Mouse (Mus musculus): ENCODE results near the gene Fam25c. TPM values are rescaled to one million over a fixed set of nuclear protein-coding genes. Genes with fewer than 3 reads are reported as not detected.

Fam25c gene
- polyA plus RNA-seq, 1 experiment from 2014 or later, result not detected

- no peak overlapping the region for H3K27ac ChIP-seq (ENCODE audit: low read depth, low read length)
- no peak overlapping the region for H3K4me2 ChIP-seq (ENCODE audit: low read length)
- H3K4me1 ChIP-seq (ENCODE audit: control insufficient read depth, insufficient read depth, low read depth, low read length), result peaks cover 9% of the 10 kb centered on the region
- no peak overlapping the region for H3K4me3 ChIP-seq (ENCODE audit: low read length)
- ATAC-seq, result no peak
- H3K9me3 ChIP-seq (ENCODE audit: control insufficient read depth, low read length), result no peaks in the 10 kb centered on the region
- no peaks in the 10 kb centered on the region for H3K36me3 ChIP-seq (ENCODE audit: control insufficient read depth, insufficient read depth, low read length)
- no peak overlapping the region for H3K9ac ChIP-seq (ENCODE audit: low read depth, low read length)
- H3K27me3 ChIP-seq (replicated peaks; ENCODE audit: control insufficient read depth, insufficient read depth, low read length), result no peaks in the 10 kb centered on the region
- 47% methylated on average over 5 of the region's 5 CpGs for WGBS
Measured at GRCm38 (mm10) chr14:34359676-34360244, 4.5 kb upstream of the Fam25c start.

GRCm38 (mm10) chr14:34357671-34358455 lies 2.6 kb upstream of the Fam25c start:
- 80% methylated on average over 7 of the region's 7 CpGs for WGBS
- Histone ChIP-seq H3K4me1 (ENCODE audit: control insufficient read depth, insufficient read depth, low read depth, low read length) (no peaks in the 10 kb centered on the region), H3K9me3 (ENCODE audit: control insufficient read depth, low read length) (no peaks in the 10 kb centered on the region)

GRCm38 (mm10) chr14:34354456-34354855 lies 777 bp downstream of the Fam25c start:
- Histone ChIP-seq H3K27me3 (replicated peaks; ENCODE audit: control insufficient read depth, insufficient read depth, low read length) (no peaks in the 10 kb centered on the region), H3K4me3 (ENCODE audit: low read length) (no peak overlapping the region), H3K4me2 (ENCODE audit: low read length) (no peak overlapping the region), H3K4me1 (ENCODE audit: control insufficient read depth, insufficient read depth, low read depth, low read length) (no peaks in the 10 kb centered on the region), H3K27ac (ENCODE audit: low read depth, low read length) (no peak overlapping the region), H3K36me3 (ENCODE audit: control insufficient read depth, insufficient read depth, low read length) (no peaks in the 10 kb centered on the region), H3K9me3 (ENCODE audit: control insufficient read depth, low read length) (no peaks in the 10 kb centered on the region), H3K9ac (ENCODE audit: low read depth, low read length) (no peak overlapping the region)
- no peak for ATAC-seq
- WGBS, result 93% methylated on average over 4 of the region's 4 CpGs

More at GRCm38 (mm10) chr14:34357671-34358455, 2.6 kb upstream of the Fam25c start:
- no peaks in the 10 kb centered on the region for H3K27me3 ChIP-seq (replicated peaks; ENCODE audit: control insufficient read depth, insufficient read depth, low read length)
- no peak overlapping the region for H3K4me2 ChIP-seq (ENCODE audit: low read length)
- ATAC-seq, result no peak
- H3K27ac ChIP-seq (ENCODE audit: low read depth, low read length), result no peak overlapping the region
- no peak overlapping the region for H3K9ac ChIP-seq (ENCODE audit: low read depth, low read length)
- H3K36me3 ChIP-seq (ENCODE audit: control insufficient read depth, insufficient read depth, low read length), result no peaks in the 10 kb centered on the region
- H3K4me3 ChIP-seq (ENCODE audit: low read length), result no peak overlapping the region

- Histone ChIP-seq H3K36me3 (ENCODE audit: control insufficient read depth, insufficient read depth, low read length) (no peaks in the 10 kb centered on the region), H3K27ac (ENCODE audit: low read depth, low read length) (no peak overlapping the region), H3K4me2 (ENCODE audit: low read length) (no peak overlapping the region), H3K4me1 (ENCODE audit: control insufficient read depth, insufficient read depth, low read depth, low read length) (no peaks in the 10 kb centered on the region), H3K9me3 (ENCODE audit: control insufficient read depth, low read length) (no peaks in the 10 kb centered on the region), H3K9ac (ENCODE audit: low read depth, low read length) (no peak overlapping the region), H3K27me3 (replicated peaks; ENCODE audit: control insufficient read depth, insufficient read depth, low read length) (no peaks in the 10 kb centered on the region), H3K4me3 (ENCODE audit: low read length) (no peak overlapping the region)
- 97% methylated on average over 3 of the region's 3 CpGs for WGBS
- ATAC-seq, result no peak
Measured at GRCm38 (mm10) chr14:34353326-34353725, 1.9 kb downstream of the Fam25c start.

GRCm38 (mm10) chr14:34352523-34352922 lies 2.7 kb downstream of the Fam25c start:
- no peak overlapping the region for H3K27ac ChIP-seq (ENCODE audit: low read depth, low read length)

DNA sequence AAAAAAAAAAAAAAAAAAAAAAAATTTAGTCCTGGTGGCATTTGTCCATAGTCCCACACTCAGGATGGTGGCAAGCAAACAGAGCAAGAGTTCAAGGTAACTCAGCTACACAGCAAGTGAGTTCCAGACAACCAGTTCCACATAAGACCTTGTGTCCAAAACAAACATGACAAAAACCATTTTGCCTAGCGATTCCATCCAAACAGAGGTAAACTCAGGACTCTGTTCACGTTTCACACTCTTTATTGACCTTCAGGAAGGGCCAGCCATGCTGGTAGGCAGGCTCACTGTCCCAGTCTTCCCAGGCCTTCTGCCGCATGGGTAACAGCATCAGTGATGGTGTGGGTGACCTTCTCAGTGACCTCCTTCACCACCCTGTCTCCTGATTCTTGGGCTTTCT lies 3.6 kb downstream of the Fam25c start:
- H3K27me3 ChIP-seq (replicated peaks; ENCODE audit: control insufficient read depth, insufficient read depth, low read length), result no peaks in the 10 kb centered on the region
- no peaks in the 10 kb centered on the region for H3K9me3 ChIP-seq (ENCODE audit: control insufficient read depth, low read length)
- H3K4me1 ChIP-seq (ENCODE audit: control insufficient read depth, insufficient read depth, low read depth, low read length), result no peaks in the 10 kb centered on the region
- no peak overlapping the region for H3K4me2 ChIP-seq (ENCODE audit: low read length)
- no peaks in the 10 kb centered on the region for H3K36me3 ChIP-seq (ENCODE audit: control insufficient read depth, insufficient read depth, low read length)
- H3K4me3 ChIP-seq (ENCODE audit: low read length), result no peak overlapping the region
- H3K27ac ChIP-seq (ENCODE audit: low read depth, low read length), result no peak overlapping the region
- ATAC-seq, result no peak
- H3K9ac ChIP-seq (ENCODE audit: low read depth, low read length), result no peak overlapping the region
- WGBS, result 60% methylated on average over 3 of the region's 3 CpGs

More at GRCm38 (mm10) chr14:34352523-34352922, 2.7 kb downstream of the Fam25c start:
- Histone ChIP-seq H3K4me1 (ENCODE audit: control insufficient read depth, insufficient read depth, low read depth, low read length) (no peaks in the 10 kb centered on the region), H3K9ac (ENCODE audit: low read depth, low read length) (no peak overlapping the region), H3K27me3 (replicated peaks; ENCODE audit: control insufficient read depth, insufficient read depth, low read length) (no peaks in the 10 kb centered on the region), H3K4me2 (ENCODE audit: low read length) (no peak overlapping the region), H3K9me3 (ENCODE audit: control insufficient read depth, low read length) (no peaks in the 10 kb centered on the region), H3K4me3 (ENCODE audit: low read length) (no peak overlapping the region), H3K36me3 (ENCODE audit: control insufficient read depth, insufficient read depth, low read length) (no peaks in the 10 kb centered on the region)
- no peak for ATAC-seq
- WGBS, result 72% methylated on average over 6 of the region's 6 CpGs

GRCm38 (mm10) chr14:34349007-34349406 lies 6.2 kb downstream of the Fam25c start:
- WGBS, result 88% methylated on average over 8 of the region's 8 CpGs
- H3K27ac ChIP-seq (ENCODE audit: low read depth, low read length), result no peak overlapping the region
- peaks cover 2% of the 10 kb centered on the region; the same call in 1 of the 2 replicates for H3K36me3 ChIP-seq (ENCODE audit: control insufficient read depth, insufficient read depth, low read length)
- H3K9ac ChIP-seq (ENCODE audit: low read depth, low read length), result no peak overlapping the region
- H3K4me2 ChIP-seq (ENCODE audit: low read length), result no peak overlapping the region
- no peaks in the 10 kb centered on the region for H3K4me1 ChIP-seq (ENCODE audit: control insufficient read depth, insufficient read depth, low read depth, low read length)
- ATAC-seq, result no peak
- no peak overlapping the region for H3K4me3 ChIP-seq (ENCODE audit: low read length)
- no peaks in the 10 kb centered on the region for H3K27me3 ChIP-seq (replicated peaks; ENCODE audit: control insufficient read depth, insufficient read depth, low read length)
- no peaks in the 10 kb centered on the region for H3K9me3 ChIP-seq (ENCODE audit: control insufficient read depth, low read length)

GRCm38 (mm10) chr14:34348301-34348700 lies 6.9 kb downstream of the Fam25c start:
- no peak overlapping the region for H3K4me3 ChIP-seq (ENCODE audit: low read length)
- peaks cover 2% of the 10 kb centered on the region; the same call in 1 of the 2 replicates for H3K36me3 ChIP-seq (ENCODE audit: control insufficient read depth, insufficient read depth, low read length)
- no peaks in the 10 kb centered on the region for H3K27me3 ChIP-seq (replicated peaks; ENCODE audit: control insufficient read depth, insufficient read depth, low read length)
- H3K9me3 ChIP-seq (ENCODE audit: control insufficient read depth, low read length), result no peaks in the 10 kb centered on the region
- no peak overlapping the region for H3K4me2 ChIP-seq (ENCODE audit: low read length)
- H3K4me1 ChIP-seq (ENCODE audit: control insufficient read depth, insufficient read depth, low read depth, low read length), result no peaks in the 10 kb centered on the region
- no peak overlapping the region for H3K27ac ChIP-seq (ENCODE audit: low read depth, low read length)
- no peak for ATAC-seq
- 90% methylated on average over 7 of the region's 7 CpGs for WGBS
- no peak overlapping the region for H3K9ac ChIP-seq (ENCODE audit: low read depth, low read length)

GRCm38 (mm10) chr14:34347084-34347483 lies 8.1 kb downstream of the Fam25c start:
- no peak for ATAC-seq
- H3K4me3 ChIP-seq (ENCODE audit: low read length), result no peak overlapping the region
- H3K9ac ChIP-seq (ENCODE audit: low read depth, low read length), result no peak overlapping the region
- H3K4me1 ChIP-seq (ENCODE audit: control insufficient read depth, insufficient read depth, low read depth, low read length), result no peaks in the 10 kb centered on the region
- H3K4me2 ChIP-seq (ENCODE audit: low read length), result no peak overlapping the region
- H3K27ac ChIP-seq (ENCODE audit: low read depth, low read length), result no peak overlapping the region
- peaks cover 4% of the 10 kb centered on the region; the same call in 1 of the 2 replicates for H3K36me3 ChIP-seq (ENCODE audit: control insufficient read depth, insufficient read depth, low read length)
- no peaks in the 10 kb centered on the region for H3K9me3 ChIP-seq (ENCODE audit: control insufficient read depth, low read length)
- no peaks in the 10 kb centered on the region for H3K27me3 ChIP-seq (replicated peaks; ENCODE audit: control insufficient read depth, insufficient read depth, low read length)
- 90% methylated on average over 5 of the region's 5 CpGs for WGBS

All from hindbrain, embryonic 16.5 days (tissue).